Mouse (Mus musculus): ENCODE measurements around the gene Cmya5. TPM values are rescaled to one million over a fixed set of nuclear protein-coding genes. Genes with fewer than 3 reads are reported as not detected.

The Cmya5 gene
- polyA plus RNA-seq, 1 experiment from 2014 or later: 0.11 TPM

GRCm38 (mm10) chr13:93002456-93002855 lies 142.1 kb downstream of the Cmya5 start:
- no peaks in the 10 kb centered on the region for H3K9me3 ChIP-seq
- WGBS: 51% methylated on average over 2 of the region's 2 CpGs
- H3K4me2 ChIP-seq: no peak overlapping the region
- no peak for ATAC-seq (ENCODE audit: low read depth)
- H3K4me1 ChIP-seq (replicated peaks): peaks cover 22% of the 10 kb centered on the region
- no peaks in the 10 kb centered on the region for H3K36me3 ChIP-seq
- H3K27me3 ChIP-seq: no peaks in the 10 kb centered on the region
- H3K4me3 ChIP-seq: no peak overlapping the region
- no peak overlapping the region for H3K27ac ChIP-seq (replicated peaks)
- no peak overlapping the region for H3K9ac ChIP-seq

- H3K4me3 ChIP-seq: no peak overlapping the region
- H3K36me3 ChIP-seq: no peaks in the 10 kb centered on the region
- H3K27me3 ChIP-seq: no peaks in the 10 kb centered on the region
- H3K27ac ChIP-seq (replicated peaks): peak overlapping the region; percentile 54
- no peaks in the 10 kb centered on the region for H3K9me3 ChIP-seq
- H3K4me1 ChIP-seq (replicated peaks): peaks cover 22% of the 10 kb centered on the region
- no peak overlapping the region for H3K9ac ChIP-seq
- H3K4me2 ChIP-seq: no peak overlapping the region
- 64% methylated on average over 12 of the region's 12 CpGs for WGBS
- ATAC-seq (ENCODE audit: low read depth): peak; percentile 76
Measured at GRCm38 (mm10) chr13:93000640-93001351, 143.7 kb downstream of the Cmya5 start.

- Histone ChIP-seq H3K4me2 (no peak overlapping the region), H3K9me3 (no peaks in the 10 kb centered on the region), H3K27me3 (no peaks in the 10 kb centered on the region), H3K36me3 (no peaks in the 10 kb centered on the region), H3K4me3 (no peak overlapping the region), H3K4me1 (replicated peaks) (peaks cover 22% of the 10 kb centered on the region), H3K27ac (replicated peaks) (0 out of 2 replicates have a peak overlapping the region, but pooled peaks have one; percentile 54), H3K9ac (no peak overlapping the region)
- no peak for ATAC-seq (ENCODE audit: low read depth)
- WGBS: 54% methylated on average over 9 of the region's 9 CpGs
Measured at GRCm38 (mm10) chr13:92999860-93000259, 144.7 kb downstream of the Cmya5 start.

GRCm38 (mm10) chr13:92994743-92995142 lies 149.8 kb downstream of the Cmya5 start:
- no peak for ATAC-seq (ENCODE audit: low read depth)
- Histone ChIP-seq H3K4me3 (no peak overlapping the region), H3K9ac (no peak overlapping the region), H3K4me1 (replicated peaks) (peaks cover 2% of the 10 kb centered on the region; the same call in 1 of the 2 replicates), H3K27ac (replicated peaks) (no peak overlapping the region), H3K27me3 (no peaks in the 10 kb centered on the region), H3K9me3 (no peaks in the 10 kb centered on the region), H3K4me2 (no peak overlapping the region), H3K36me3 (no peaks in the 10 kb centered on the region)

GRCm38 (mm10) chr13:92992823-92993222 lies 151.7 kb downstream of the Cmya5 start:
- H3K36me3 ChIP-seq: no peaks in the 10 kb centered on the region
- no peak overlapping the region for H3K4me3 ChIP-seq
- no peak overlapping the region for H3K4me2 ChIP-seq
- no peaks in the 10 kb centered on the region for H3K27me3 ChIP-seq
- WGBS: 82% methylated on average over 5 of the region's 5 CpGs
- H3K27ac ChIP-seq (replicated peaks): no peak overlapping the region
- no peaks in the 10 kb centered on the region for H3K4me1 ChIP-seq (replicated peaks)
- no peak for ATAC-seq (ENCODE audit: low read depth)
- H3K9me3 ChIP-seq: no peaks in the 10 kb centered on the region
- H3K9ac ChIP-seq: no peak overlapping the region

Other genes with a start within 250 kb of the Cmya5 start
- 43.3 and 48.3 TPM in 2 replicates for gene Tent2, start 47.7 kb upstream of the Cmya5 start, polyA plus RNA-seq (2015; fragmentation: Nextera tagmentation; extraction: Ambion mirVana)
- 12.2 and 14.6 TPM in 2 replicates for gene Homer1, start 154.9 kb upstream of the Cmya5 start, polyA plus RNA-seq (2015; fragmentation: Nextera tagmentation; extraction: Ambion mirVana)

Measured in neural tube, embryonic 13.5 days (tissue).